In genomic region chr5:9755751-9756150, GRCm38 (mm10) we compare ENCODE assay signal across 35 mouse cellular contexts. TPM values are rescaled to one million over a fixed set of nuclear protein-coding genes. Genes with fewer than 3 reads are reported as not detected.
"Had no signal": no experiment of that assay in that cellular context is flagged by ENCODE, and none has a peak within 500 bp of the region (broad histone marks: within the 10 kb centered on the region; RNA-seq: fewer than 3 reads in every experiment).

No protein-coding gene starts in this region.

- ATAC-seq: liver, embryonic 12.5 days; liver, postnatal 0 days; lung, postnatal 0 days; midbrain, embryonic 13.5 days; midbrain, embryonic 15.5 days; midbrain, embryonic 16.5 days had no signal

- H3K27me3 ChIP-seq: limb, embryonic 12.5 days; limb, embryonic 13.5 days; limb, embryonic 15.5 days; liver, embryonic 12.5 days; liver, embryonic 13.5 days; liver, embryonic 15.5 days; lung, embryonic 15.5 days; megakaryocyte, embryonic 14.5 days; midbrain, embryonic 12.5 days; midbrain, embryonic 13.5 days; midbrain, embryonic 15.5 days; neural tube, embryonic 12.5 days; neural tube, embryonic 13.5 days had no signal

- H3K4me3 ChIP-seq: limb, embryonic 10.5 days; limb, embryonic 12.5 days; limb, embryonic 13.5 days; limb, embryonic 15.5 days; liver, embryonic 12.5 days; liver, embryonic 13.5 days; liver, embryonic 15.5 days; lung, embryonic 15.5 days; megakaryocyte, embryonic 14.5 days; midbrain, embryonic 10.5 days; midbrain, embryonic 12.5 days; midbrain, embryonic 13.5 days; midbrain, embryonic 15.5 days; myocyte; neural tube, embryonic 12.5 days; neural tube, embryonic 13.5 days had no signal

- H3K36me3 ChIP-seq: limb, embryonic 10.5 days; limb, embryonic 12.5 days; limb, embryonic 13.5 days; limb, embryonic 15.5 days; liver, embryonic 12.5 days; liver, embryonic 13.5 days; liver, embryonic 15.5 days; lung, embryonic 15.5 days; midbrain, embryonic 10.5 days; midbrain, embryonic 12.5 days; midbrain, embryonic 13.5 days; midbrain, embryonic 15.5 days; neural tube, embryonic 12.5 days; neural tube, embryonic 13.5 days had no signal

- H3K27ac ChIP-seq: limb, embryonic 10.5 days; limb, embryonic 12.5 days; limb, embryonic 13.5 days; limb, embryonic 15.5 days; liver, embryonic 12.5 days; liver, embryonic 13.5 days; liver, embryonic 14.5 days; liver, embryonic 15.5 days; lung, embryonic 15.5 days; macrophage; midbrain, embryonic 10.5 days; midbrain, embryonic 12.5 days; midbrain, embryonic 13.5 days; midbrain, embryonic 15.5 days; neural tube, embryonic 12.5 days; neural tube, embryonic 13.5 days had no signal

- H3K9ac ChIP-seq: limb, embryonic 12.5 days; limb, embryonic 13.5 days; limb, embryonic 15.5 days; liver, embryonic 12.5 days; liver, embryonic 13.5 days; liver, embryonic 14.5 days; liver, embryonic 15.5 days; liver, postnatal 0 days; lung, embryonic 14.5 days; lung, embryonic 15.5 days; midbrain, embryonic 12.5 days; midbrain, embryonic 13.5 days; midbrain, embryonic 15.5 days; neural tube, embryonic 12.5 days; neural tube, embryonic 13.5 days had no signal

- H3K4me2 ChIP-seq: limb, embryonic 12.5 days; limb, embryonic 13.5 days; limb, embryonic 15.5 days; liver, embryonic 11.5 days; liver, embryonic 12.5 days; liver, embryonic 13.5 days; liver, embryonic 15.5 days; lung, embryonic 14.5 days; lung, embryonic 15.5 days; midbrain, embryonic 11.5 days; midbrain, embryonic 12.5 days; midbrain, embryonic 13.5 days; midbrain, embryonic 15.5 days; neural tube, embryonic 12.5 days; neural tube, embryonic 13.5 days had no signal

- H3K9me3 ChIP-seq: limb, embryonic 10.5 days; limb, embryonic 12.5 days; limb, embryonic 13.5 days; limb, embryonic 15.5 days; liver, embryonic 12.5 days; liver, embryonic 13.5 days; liver, embryonic 15.5 days; lung, embryonic 15.5 days; megakaryocyte, embryonic 14.5 days; midbrain, embryonic 10.5 days; midbrain, embryonic 12.5 days; midbrain, embryonic 13.5 days; midbrain, embryonic 15.5 days; neural tube, embryonic 12.5 days; neural tube, embryonic 13.5 days had no signal

- H3K4me1 ChIP-seq: limb, embryonic 10.5 days; limb, embryonic 12.5 days; limb, embryonic 13.5 days; limb, embryonic 15.5 days; liver, embryonic 12.5 days; liver, embryonic 13.5 days; liver, embryonic 15.5 days; lung, embryonic 15.5 days; megakaryocyte, embryonic 14.5 days; midbrain, embryonic 10.5 days; midbrain, embryonic 12.5 days; midbrain, embryonic 13.5 days; midbrain, embryonic 15.5 days; neural tube, embryonic 12.5 days; neural tube, embryonic 13.5 days had no signal

- DNase-seq: left cerebral cortex, postnatal 4 days; liver; liver, embryonic 13.5 days; liver, postnatal 0 days; lung, adult 18-20 months; lung, adult 2 months; lung, embryonic 14.5 days; lung, postnatal 10 days; lung, postnatal 14 days; lung, postnatal 36 days; lung, postnatal 4 days; midbrain, embryonic 14.5 days had no signal

RNA-seq across cellular contexts. Expression of gene Grm3, which starts 30.8 kb away (rescaled TPM):
- polyA plus RNA-seq: limb, embryonic 10.5 days; limb, embryonic 11.5 days; liver, adult 2 months; liver, embryonic 12.5 days; liver, postnatal 0 days; lung, adult 2 months; macrophage; myocyte had no signal
